Mouse (Mus musculus) ES-Bruce4 (cell line): Measurements from ENCODE around the gene Slc4a7. TPM values are rescaled to one million over a fixed set of nuclear protein-coding genes. Genes with fewer than 3 reads are reported as not detected.
"Not testable (repeated sequence)": the region's sequence is repeated elsewhere in the genome, so short reads cannot be mapped to it uniquely, and the experiment has no call there.

Experiments used
- H3K27ac ChIP-seq: 2 replicates; pipeline ENCODE4 v1.5.1; 2012; ENCODE audit warnings: low read length, inconsistent platforms; ENCODE audit not compliant: insufficient read depth
- H3K27me3 ChIP-seq: 2 replicates; pipeline ENCODE4 v1.6.1; 2012; ENCODE audit warnings: mild to moderate bottlenecking, low read length, inconsistent platforms; ENCODE audit not compliant: control insufficient read depth, poor library complexity, insufficient read depth, severe bottlenecking
- H3K36me3 ChIP-seq: 2 replicates; pipeline ENCODE4 v1.6.1; 2012; ENCODE audit warnings: inconsistent platforms, mild to moderate bottlenecking, low read length, moderate library complexity; ENCODE audit not compliant: control insufficient read depth, poor library complexity, insufficient read depth, severe bottlenecking
- H3K4me1 ChIP-seq: one replicate; pipeline ENCODE4 v1.8.1; 2011; ENCODE audit warnings: low read length; ENCODE audit not compliant: control insufficient read depth, insufficient read depth
- H3K4me3 ChIP-seq: 2 replicates; pipeline ENCODE4 v1.5.1; 2011; ENCODE audit warnings: low read depth, mild to moderate bottlenecking, low read length
- H3K9ac ChIP-seq: 2 replicates; pipeline ENCODE4 v1.6.1; 2012; ENCODE audit warnings: low read depth, mild to moderate bottlenecking, inconsistent platforms; ENCODE audit not compliant: poor library complexity, severe bottlenecking
- H3K9me3 ChIP-seq: replicated peaks from 2 replicates; pipeline ENCODE4 v1.6.1; 2012; ENCODE audit warnings: mild to moderate bottlenecking, low read length, inconsistent platforms; ENCODE audit not compliant: control insufficient read depth, poor library complexity, insufficient read depth, severe bottlenecking
- CTCF ChIP-seq: IDR thresholded peaks from one replicate; pipeline ENCODE4 v1.8.1; 2011; ENCODE audit warnings: low read depth, low read length
- EP300 ChIP-seq: IDR thresholded peaks from 2 replicates; pipeline ENCODE4 v1.6.1; 2011; ENCODE audit warnings: low read depth, low read length; ENCODE audit not compliant: insufficient read depth
- POLR2A ChIP-seq: IDR thresholded peaks from one replicate; pipeline ENCODE4 v1.8.1; 2011; ENCODE audit warnings: low read length; ENCODE audit not compliant: insufficient read depth
- polyA plus RNA-seq: library from polyadenylated mRNA; stranded (reverse); fragments of >200 nt; gene quantifications from 2 replicates; pipeline ENCODE4 v1.2.4, GENCODE M21; 2011; ENCODE audit warnings: low read depth; ENCODE audit not compliant: missing spikeins, insufficient read depth, insufficient read length

The Slc4a7 gene
- polyA plus RNA-seq, 1 experiment, result 81.1 TPM

DNA sequence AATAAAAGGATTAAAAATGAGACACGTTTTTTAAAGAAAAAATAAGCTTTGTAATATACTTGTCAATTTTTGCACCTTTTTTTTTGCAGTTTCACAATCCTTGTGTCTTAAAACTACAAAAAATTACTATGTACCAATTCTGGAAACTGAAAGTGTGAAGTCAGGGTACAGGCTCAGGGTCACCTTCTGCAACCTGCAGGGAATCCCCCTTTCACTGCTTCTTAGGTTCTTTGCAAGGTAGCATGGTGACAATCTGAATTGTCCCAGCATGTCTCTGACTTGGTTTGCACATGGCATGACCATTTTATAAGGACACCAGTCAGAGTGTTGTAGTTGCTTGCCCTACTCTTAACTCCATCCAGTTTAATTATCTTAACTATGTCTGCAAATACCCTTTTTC lies 82.1 kb downstream of the Slc4a7 start:
- H3K9me3 ChIP-seq, result peaks cover 7% of the 10 kb centered on the region

DNA sequence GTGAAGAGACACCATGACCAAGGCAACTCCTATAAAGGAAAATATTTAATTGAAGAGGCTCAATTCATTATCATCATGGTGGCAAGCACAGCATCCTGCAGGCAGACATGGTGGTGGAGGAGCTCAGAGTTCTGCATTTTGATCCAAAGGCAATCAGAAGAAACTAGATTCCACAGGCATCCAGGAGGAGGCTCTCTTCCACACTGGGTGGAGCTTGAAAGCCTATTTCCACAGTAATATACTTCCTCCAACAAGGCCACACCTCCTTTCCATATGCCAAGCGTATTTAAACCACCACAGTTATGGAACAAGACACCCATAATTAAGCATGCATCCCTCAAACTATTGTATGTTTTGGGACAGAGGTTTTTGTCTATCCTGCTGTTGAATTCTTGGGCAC lies 84.9 kb downstream of the Slc4a7 start:
- Histone ChIP-seq H3K27ac (no peak overlapping the region), H3K9ac (no peak overlapping the region), H3K27me3 (no peaks in the 10 kb centered on the region), H3K4me3 (no peak overlapping the region), H3K9me3 (peaks cover 7% of the 10 kb centered on the region), H3K36me3 (peaks cover 17% of the 10 kb centered on the region), H3K4me1 (no peaks in the 10 kb centered on the region)
- TF ChIP-seq EP300 (no peak), POLR2A (no peak), CTCF (no peak)

More for the DNA sequence above, 82.1 kb downstream of the Slc4a7 start:
- H3K9ac ChIP-seq, result no peak overlapping the region
- H3K4me1 ChIP-seq, result no peaks in the 10 kb centered on the region
- no peak for TF ChIP-seq POLR2A
- no peak for TF ChIP-seq EP300
- TF ChIP-seq CTCF, result no peak
- no peak overlapping the region for H3K27ac ChIP-seq
- H3K4me3 ChIP-seq, result no peak overlapping the region
- no peaks in the 10 kb centered on the region for H3K27me3 ChIP-seq
- H3K36me3 ChIP-seq, result peaks cover 14% of the 10 kb centered on the region

DNA sequence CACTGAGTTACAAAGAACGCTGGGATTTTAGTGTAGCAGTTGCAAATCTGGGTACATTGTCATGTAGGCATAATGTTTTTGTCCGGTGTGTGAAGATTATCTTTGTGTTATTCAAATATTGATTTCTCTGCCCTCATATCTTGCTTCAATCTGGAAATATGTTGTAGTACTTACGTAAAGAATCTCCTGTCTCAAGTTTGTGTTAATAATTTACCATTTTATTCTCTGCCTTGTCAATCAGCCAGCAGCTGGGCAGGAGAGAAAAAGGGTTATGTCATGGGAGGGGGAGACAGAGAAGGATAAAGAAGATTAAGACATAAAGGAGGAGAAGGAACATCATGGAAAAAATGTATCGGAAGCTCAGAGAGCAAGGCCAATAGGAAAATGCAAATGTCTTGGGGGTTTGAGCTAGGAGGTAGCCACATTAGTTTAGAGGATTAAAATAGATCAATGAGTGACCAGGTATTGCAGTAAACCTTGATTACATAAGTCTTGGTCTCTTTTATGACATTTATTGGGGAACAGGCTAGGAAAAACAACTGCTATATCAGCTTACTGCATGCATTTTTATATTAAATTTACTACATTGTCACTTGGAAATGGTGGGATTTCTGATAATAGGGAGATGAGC lies 87.9 kb downstream of the Slc4a7 start:
- no peak for TF ChIP-seq EP300
- no peak for TF ChIP-seq CTCF
- no peak for TF ChIP-seq POLR2A
- Histone ChIP-seq H3K9ac (no peak overlapping the region), H3K36me3 (peaks cover 17% of the 10 kb centered on the region), H3K9me3 (peaks cover 7% of the 10 kb centered on the region), H3K4me1 (no peaks in the 10 kb centered on the region), H3K27me3 (no peaks in the 10 kb centered on the region), H3K27ac (no peak overlapping the region), H3K4me3 (no peak overlapping the region)

DNA sequence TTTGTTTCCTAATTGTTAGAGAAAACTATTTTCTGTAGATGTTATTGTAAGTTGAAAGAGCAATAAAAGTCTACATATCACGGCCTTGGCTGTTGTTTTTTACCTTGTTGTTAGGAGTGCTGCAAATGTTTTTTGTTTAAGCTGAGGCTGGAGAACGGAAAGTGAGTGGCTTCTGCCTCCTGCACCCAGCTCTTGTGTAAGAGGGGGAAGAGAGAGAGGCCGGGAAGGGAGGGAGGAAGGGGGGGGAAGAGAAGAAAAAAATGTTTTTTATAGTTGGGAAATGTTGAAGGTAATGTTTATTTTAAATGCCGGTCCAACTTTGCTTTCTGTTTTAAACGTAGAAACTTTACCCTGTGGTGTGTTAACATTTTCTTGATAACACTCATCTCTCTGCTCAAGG lies 97.8 kb downstream of the Slc4a7 start:
- no peaks in the 10 kb centered on the region for H3K9me3 ChIP-seq
- no peaks in the 10 kb centered on the region; the same call in 1 of the 2 replicates for H3K36me3 ChIP-seq
- no peaks in the 10 kb centered on the region for H3K4me1 ChIP-seq
- no peak for TF ChIP-seq EP300
- TF ChIP-seq POLR2A, result no peak
- no peak for TF ChIP-seq CTCF
- no peak overlapping the region for H3K9ac ChIP-seq
- no peak overlapping the region for H3K27ac ChIP-seq
- no peaks in the 10 kb centered on the region for H3K27me3 ChIP-seq
- no peak overlapping the region for H3K4me3 ChIP-seq

DNA sequence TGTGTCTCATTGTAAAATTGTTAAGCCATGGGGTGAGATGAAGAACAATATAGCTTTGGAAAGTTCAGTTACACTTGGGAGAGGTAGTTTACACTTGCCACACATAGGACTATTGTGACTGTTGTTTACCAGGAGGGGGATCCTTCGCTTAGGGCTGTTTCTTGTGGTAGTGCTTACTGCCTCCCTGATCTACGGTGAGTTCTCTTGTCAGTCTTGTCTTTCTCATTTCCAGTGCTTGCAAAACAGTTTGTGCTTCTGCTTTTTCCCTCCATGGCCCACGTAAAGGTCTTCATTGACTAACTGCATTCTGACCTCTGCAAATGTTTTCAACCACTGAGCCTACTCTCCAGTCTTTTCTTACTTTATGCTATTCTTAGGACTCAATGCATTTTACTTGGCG lies 98.3 kb downstream of the Slc4a7 start:
- H3K9ac ChIP-seq, result no peak overlapping the region

DNA sequence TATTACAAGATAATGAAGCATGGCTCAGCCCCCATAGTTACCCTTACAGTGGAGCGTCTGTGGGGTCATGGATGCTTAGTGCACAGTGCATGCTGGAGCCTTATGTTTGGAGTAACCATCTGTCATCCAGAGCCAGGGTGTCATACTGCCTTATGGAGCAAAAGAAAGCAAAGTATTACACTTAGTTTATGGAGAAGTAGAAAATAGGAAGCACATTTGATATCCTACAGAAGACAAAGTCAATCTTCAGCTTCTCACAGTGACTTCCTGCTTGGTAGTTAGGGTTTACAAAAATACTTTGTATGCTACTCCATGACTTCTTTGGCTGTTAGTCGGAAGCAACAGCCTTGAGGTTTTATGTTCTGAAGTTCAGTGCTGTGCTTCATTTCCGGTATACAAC lies 98.7 kb downstream of the Slc4a7 start:
- no peaks in the 10 kb centered on the region for H3K9me3 ChIP-seq
- H3K27ac ChIP-seq, result no peak overlapping the region
- TF ChIP-seq CTCF (no peak), EP300 (no peak), POLR2A (no peak)
- no peaks in the 10 kb centered on the region for H3K4me1 ChIP-seq
- no peaks in the 10 kb centered on the region; the same call in 1 of the 2 replicates for H3K36me3 ChIP-seq
- H3K9ac ChIP-seq, result no peak overlapping the region
- no peak overlapping the region for H3K4me3 ChIP-seq
- no peaks in the 10 kb centered on the region for H3K27me3 ChIP-seq

More for the DNA sequence above, 98.3 kb downstream of the Slc4a7 start:
- H3K9me3 ChIP-seq, result no peaks in the 10 kb centered on the region
- H3K36me3 ChIP-seq, result no peaks in the 10 kb centered on the region; the same call in 1 of the 2 replicates
- H3K27me3 ChIP-seq, result no peaks in the 10 kb centered on the region
- H3K4me3 ChIP-seq, result no peak overlapping the region
- H3K4me1 ChIP-seq, result no peaks in the 10 kb centered on the region
- H3K27ac ChIP-seq, result no peak overlapping the region
- TF ChIP-seq CTCF, result no peak
- TF ChIP-seq POLR2A, result no peak
- TF ChIP-seq EP300, result no peak

DNA sequence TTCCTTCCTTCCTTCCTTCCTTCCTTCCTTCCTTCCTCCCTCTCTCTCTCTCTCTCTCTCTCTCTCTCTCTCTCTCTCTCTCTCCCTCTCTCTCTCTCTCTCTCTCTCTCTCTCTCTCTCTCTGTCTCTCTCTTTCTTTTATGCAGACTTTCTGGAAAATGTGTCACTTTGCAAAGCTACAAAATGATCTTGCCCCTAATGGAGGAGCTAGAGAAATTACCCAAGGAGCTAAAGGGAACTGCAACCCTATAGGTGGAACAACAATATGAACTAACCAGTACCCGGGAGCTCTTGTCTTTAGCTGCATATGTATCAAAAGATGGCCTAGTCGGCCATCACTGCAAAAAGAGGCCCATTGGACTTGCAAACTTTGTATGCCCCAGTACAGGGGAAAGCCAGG lies 101.0 kb downstream of the Slc4a7 start, which contains the start of gene Nek10:
Gene Nek10, plus strand, starts transcription at position 301 of the 400 bp plus-strand sequence.
- H3K9ac ChIP-seq, result not testable (repeated sequence)

More for the DNA sequence above, 101.0 kb downstream of the Slc4a7 start, which contains the start of gene Nek10:
- not testable (repeated sequence) for H3K36me3 ChIP-seq, H3K9me3 ChIP-seq, H3K27me3 ChIP-seq, H3K4me3 ChIP-seq, H3K27ac ChIP-seq, H3K4me1 ChIP-seq
